Mouse (Mus musculus) ES-E14 (cell line): ENCODE measurements around the gene Slc9a8.

Experiments
- CHD2 ChIP-seq: IDR thresholded peaks from 2 replicates; pipeline ENCODE4 v1.6.1; 2014; ENCODE audit warnings: mild to moderate bottlenecking, low read depth, low read length, inconsistent platforms
- MAFK ChIP-seq: IDR thresholded peaks from 2 replicates; pipeline ENCODE4 v1.6.1; 2014; ENCODE audit warnings: mild to moderate bottlenecking, low read depth, low read length, inconsistent platforms; ENCODE audit not compliant: insufficient read depth

- no peak for TF ChIP-seq CHD2
- no peak for TF ChIP-seq MAFK
Measured at GRCm38 (mm10) chr2:167377697-167378096, 43.8 kb upstream of the Slc9a8 start.
